Mouse (Mus musculus): Measurements from ENCODE around the gene Olfr1079. TPM values are rescaled to one million over a fixed set of nuclear protein-coding genes. Genes with fewer than 3 reads are reported as not detected.
"Not testable (repeated sequence)": the region's sequence is repeated elsewhere in the genome, so short reads cannot be mapped to it uniquely, and the experiment has no call there.

The Olfr1079 gene
- total RNA-seq (2021), result not detected in 2 replicates
- long read RNA-seq, result 0 reads

GRCm38 (mm10) chr2:86542380-86542779 is at the start of gene Olfr1079:
Gene Olfr1079, minus strand, starts transcription at chr2:86542480.
- DNase-seq, result no peak

GRCm38 (mm10) chr2:86558135-86558534 is 15.9 kb upstream of the Olfr1079 start, which contains the start of gene Olfr1080:
Gene Olfr1080, minus strand, starts transcription at chr2:86558235.
- DNase-seq, result not testable (repeated sequence)

GRCm38 (mm10) chr2:86530991-86531390 is 11.3 kb downstream of the Olfr1079 start:
- peak; percentile 3 for DNase-seq

- no peak for DNase-seq
Measured at GRCm38 (mm10) chr2:86508161-86508560, 34.1 kb downstream of the Olfr1079 start, which contains the start of gene Olfr1076. Gene Olfr1076, plus strand, starts transcription at chr2:86508461.

GRCm38 (mm10) chr2:86487286-86487685 is 55.0 kb downstream of the Olfr1079 start, which contains the start of gene Olfr228:
Gene Olfr228, minus strand, starts transcription at chr2:86487386.
- no peak for DNase-seq

Other genes with a start within 250 kb of the Olfr1079 start
- gene Olfr1053, start 227.2 kb downstream of the Olfr1079 start, total RNA-seq (2021), result not detected in 2 replicates
- not detected in 2 replicates for gene Olfr1054, start 207.0 kb downstream of the Olfr1079 start, total RNA-seq (2021)
- gene Olfr1055, start 192.2 kb downstream of the Olfr1079 start, total RNA-seq (2021), result not detected in 2 replicates
- not detected in 2 replicates for gene Olfr1056, start 180.0 kb downstream of the Olfr1079 start, total RNA-seq (2021)
- gene Olfr1057, start 164.1 kb downstream of the Olfr1079 start, total RNA-seq (2021), result not detected in 2 replicates
- gene Olfr1058, start 153.9 kb downstream of the Olfr1079 start, total RNA-seq (2021), result not detected in 2 replicates
- not detected in 2 replicates for gene Olfr1061, start 128.4 kb downstream of the Olfr1079 start, total RNA-seq (2021)
- not detected in 2 replicates for gene Olfr1062, start 115.7 kb downstream of the Olfr1079 start, total RNA-seq (2021)
- gene Olfr1065, start 91.9 kb downstream of the Olfr1079 start, total RNA-seq (2021), result not detected in 2 replicates
- not detected in 2 replicates for gene Olfr1066, start 86.2 kb downstream of the Olfr1079 start, total RNA-seq (2021)
- gene Olfr228, start 55.1 kb downstream of the Olfr1079 start, total RNA-seq (2021), result not detected in 2 replicates
- gene Olfr1076, start 34.0 kb downstream of the Olfr1079 start, total RNA-seq (2021), result not detected in 2 replicates
- gene Olfr1080, start 15.8 kb upstream of the Olfr1079 start, total RNA-seq (2021), result not detected in 2 replicates
- gene Olfr1082, start 56.5 kb upstream of the Olfr1079 start, total RNA-seq (2021), result not detected in 2 replicates
- gene Olfr1084, start 97.2 kb upstream of the Olfr1079 start, total RNA-seq (2021), result not detected in 2 replicates
- not detected in 2 replicates for gene Olfr1085, start 119.5 kb upstream of the Olfr1079 start, total RNA-seq (2021)
- not detected in 2 replicates for gene Olfr1086, start 137.6 kb upstream of the Olfr1079 start, total RNA-seq (2021)
- not detected in 2 replicates for gene Olfr1087, start 155.9 kb upstream of the Olfr1079 start, total RNA-seq (2021)
- not detected in 2 replicates for gene Olfr1089, start 191.2 kb upstream of the Olfr1079 start, total RNA-seq (2021)
- gene Olfr1090, start 216.5 kb upstream of the Olfr1079 start, total RNA-seq (2021), result not detected in 2 replicates
- gene Olfr1093, start 240.0 kb upstream of the Olfr1079 start, total RNA-seq (2021), result not detected in 2 replicates

Measured in adrenal gland, postnatal 25 days (tissue).